In genomic region chr10:119121575-119121974, GRCm38 (mm10) we compare ENCODE assay signal across 18 mouse cellular contexts.
"Had no signal": no experiment of that assay in that cellular context is flagged by ENCODE, and none has a peak within 500 bp of the region (broad histone marks: within the 10 kb centered on the region; RNA-seq: fewer than 3 reads in every experiment).

No protein-coding gene starts in this region.

- H3K4me2 ChIP-seq: lung, embryonic 14.5 days; midbrain, embryonic 12.5 days; neural tube, embryonic 13.5 days; neural tube, embryonic 15.5 days had no signal

- H3K27me3 ChIP-seq: midbrain, embryonic 12.5 days; neural tube, embryonic 13.5 days; neural tube, embryonic 15.5 days had no signal

- H3K4me3 ChIP-seq: midbrain, embryonic 10.5 days; midbrain, embryonic 12.5 days; myocyte; neural tube, embryonic 13.5 days; neural tube, embryonic 15.5 days had no signal

- H3K9ac ChIP-seq: lung, embryonic 14.5 days; midbrain, embryonic 12.5 days; neural tube, embryonic 13.5 days; neural tube, embryonic 15.5 days had no signal

- ATAC-seq: midbrain, embryonic 16.5 days had no signal

- H3K27ac ChIP-seq: midbrain, embryonic 10.5 days; midbrain, embryonic 12.5 days; neural tube, embryonic 13.5 days; neural tube, embryonic 15.5 days had no signal

- H3K9me3 ChIP-seq: neural tube, embryonic 13.5 days; neural tube, embryonic 15.5 days had no signal

- DNase-seq: lung, adult 18-20 months; lung, embryonic 14.5 days; lung, postnatal 10 days; lung, postnatal 4 days; midbrain, embryonic 14.5 days; right cerebral cortex, adult 18-20 months; right cerebral cortex, postnatal 25 days; right cerebral cortex, postnatal 4 days; spleen, adult 18-20 months; thymus, adult 2 months; thymus, postnatal 25 days; thymus, postnatal 4 days had no signal

- H3K4me1 ChIP-seq: midbrain, embryonic 12.5 days; neural tube, embryonic 13.5 days; neural tube, embryonic 15.5 days had no signal

- H3K36me3 ChIP-seq: midbrain, embryonic 10.5 days; midbrain, embryonic 12.5 days; neural tube, embryonic 13.5 days; neural tube, embryonic 15.5 days had no signal
